Mouse (Mus musculus) forebrain, embryonic 13.5 days (tissue): ENCODE results near the gene Galnt18. TPM values are rescaled to one million over a fixed set of nuclear protein-coding genes. Genes with fewer than 3 reads are reported as not detected.

Source experiments
- ATAC-seq: fragments of 200-750 bp; cut with Nextera tagmentation; 2 replicates; pipeline ENCODE4 v1.8.0; 2017
- H3K27ac ChIP-seq: fragments of 300-500 bp; sonication (generic); 2 replicates; pipeline ENCODE4 v1.5.1; 2015; ENCODE audit warnings: inconsistent platforms, mild to moderate bottlenecking, moderate library complexity
- H3K27me3 ChIP-seq: fragments of 300-500 bp; sonication (generic); 2 replicates; pipeline ENCODE4 v1.6.1; 2015; ENCODE audit warnings: mild to moderate bottlenecking, inconsistent platforms
- H3K36me3 ChIP-seq: fragments of 300-500 bp; sonication (generic); 2 replicates; pipeline ENCODE4 v1.6.1; 2015; ENCODE audit warnings: mild to moderate bottlenecking, inconsistent platforms; ENCODE audit not compliant: poor library complexity, severe bottlenecking
- H3K4me1 ChIP-seq: fragments of 300-500 bp; sonication (generic); 2 replicates; pipeline ENCODE4 v1.6.1; 2015; ENCODE audit warnings: inconsistent platforms
- H3K4me2 ChIP-seq: fragments of 300-500 bp; sonication (generic); 2 replicates; pipeline ENCODE4 v1.6.1; 2015; ENCODE audit warnings: inconsistent platforms, mild to moderate bottlenecking, moderate library complexity
- H3K4me3 ChIP-seq: fragments of 300-500 bp; sonication (generic); 2 replicates; pipeline ENCODE4 v1.5.1; 2015; ENCODE audit warnings: mild to moderate bottlenecking, inconsistent platforms
- H3K9ac ChIP-seq: fragments of 300-500 bp; sonication (generic); 2 replicates; pipeline ENCODE4 v1.6.1; 2015; ENCODE audit warnings: mild to moderate bottlenecking, inconsistent platforms
- H3K9me3 ChIP-seq: fragments of 300-500 bp; sonication (generic); replicated peaks from 2 replicates; pipeline ENCODE4 v1.6.1; 2016; ENCODE audit warnings: inconsistent platforms
- WGBS: fragments of 180-500 bp; shearing (Covaris S2); methylation state at CpG from one replicate; pipeline ENCODE4 v1.1.7; 2015; 5-methylcytosine and 5-hydroxymethylcytosine counted together
- polyA plus RNA-seq: library from polyadenylated mRNA; unstranded; fragments of >200 nt; fragmentation: Nextera tagmentation; extraction: Ambion mirVana; gene quantifications from 2 replicates; pipeline ENCODE4 v1.2.1, GENCODE M21; 2015

The Galnt18 gene
- polyA plus RNA-seq, 1 experiment from 2014 or later = 4.6 TPM

DNA sequence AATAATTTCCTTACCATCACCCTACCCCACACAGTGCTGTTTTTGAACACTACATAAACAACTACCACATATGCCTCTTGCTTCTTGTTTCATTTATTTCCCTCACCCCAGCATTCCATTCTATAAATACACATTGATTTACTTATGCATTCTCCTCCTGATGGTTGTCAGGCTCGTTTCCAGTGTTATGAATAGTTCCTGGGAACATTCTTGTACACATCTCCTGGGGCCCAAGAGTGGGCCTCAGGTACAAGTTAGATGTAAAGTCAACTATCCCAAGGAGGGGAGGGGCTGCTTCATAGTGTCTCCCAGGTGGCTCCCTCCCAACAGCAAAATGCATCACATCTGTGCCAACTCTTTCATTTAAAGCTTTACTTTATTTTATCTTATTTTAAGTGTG, 251.3 kb downstream of the Galnt18 start:
- H3K9me3 ChIP-seq = no peaks in the 10 kb centered on the region
- H3K4me1 ChIP-seq = no peaks in the 10 kb centered on the region
- no peak overlapping the region for H3K9ac ChIP-seq
- no peaks in the 10 kb centered on the region for H3K27me3 ChIP-seq
- no peak overlapping the region for H3K4me3 ChIP-seq
- no peak overlapping the region for H3K4me2 ChIP-seq
- WGBS = 49% methylated on average over 1 of the region's 1 CpGs
- no peak for ATAC-seq
- H3K36me3 ChIP-seq = no peaks in the 10 kb centered on the region
- no peak overlapping the region for H3K27ac ChIP-seq

DNA sequence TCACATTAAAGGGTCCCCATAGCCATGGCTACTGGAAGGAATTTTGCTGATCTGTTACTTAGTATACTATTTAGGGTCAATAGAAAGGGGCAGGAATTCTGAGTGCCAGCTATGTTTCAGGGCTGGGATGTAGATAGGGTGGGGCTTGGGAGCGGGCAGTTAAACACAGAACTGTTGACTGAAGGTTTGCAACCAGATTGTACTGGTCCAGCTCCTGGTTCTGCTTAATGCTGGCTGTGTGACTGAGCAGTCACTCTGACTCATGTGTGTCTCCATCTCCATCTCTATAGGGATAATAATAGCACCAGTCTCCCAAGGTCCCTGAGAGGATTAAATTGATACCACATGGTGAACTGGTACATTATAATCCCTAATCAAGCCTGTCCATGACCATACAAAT, 258.9 kb downstream of the Galnt18 start:
- Histone ChIP-seq H3K4me3 (no peak overlapping the region), H3K27me3 (no peaks in the 10 kb centered on the region), H3K27ac (no peak overlapping the region), H3K4me1 (peaks cover 4% of the 10 kb centered on the region; the same call in 1 of the 2 replicates), H3K36me3 (no peaks in the 10 kb centered on the region), H3K4me2 (no peak overlapping the region), H3K9me3 (no peaks in the 10 kb centered on the region), H3K9ac (no peak overlapping the region)
- no peak for ATAC-seq
- 100% methylated on average over 1 of the region's 1 CpGs for WGBS

DNA sequence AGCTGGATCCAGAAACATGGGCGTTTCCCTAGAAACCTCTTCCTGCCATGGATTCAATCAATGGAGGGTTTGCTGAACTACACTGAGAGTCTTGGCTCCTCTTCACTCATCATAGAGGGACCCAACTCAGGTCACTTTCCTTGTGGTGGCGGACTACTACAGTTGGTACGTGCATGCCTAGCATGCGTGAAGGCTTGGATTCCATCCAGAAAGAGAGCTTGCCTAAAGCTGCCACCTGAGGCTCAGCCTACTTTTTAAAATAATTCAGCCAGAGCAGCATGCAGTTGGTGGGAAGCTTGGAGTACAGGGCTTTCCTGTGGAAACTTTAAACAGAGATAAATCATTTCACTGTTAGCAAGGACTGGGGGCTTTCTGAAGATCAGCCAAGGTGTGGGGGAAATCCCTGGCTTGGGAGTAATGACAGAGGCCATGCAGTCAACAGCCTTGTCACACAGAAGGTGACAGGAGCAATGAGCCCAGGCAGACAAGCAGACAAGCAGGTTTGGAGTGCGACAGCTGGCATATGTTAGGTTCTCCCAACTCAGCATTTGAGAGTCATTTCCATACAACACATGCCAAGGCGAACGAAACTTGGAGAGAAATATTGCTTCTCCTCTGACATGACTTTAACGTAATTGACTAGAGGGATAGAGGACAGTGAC, 261.1 kb downstream of the Galnt18 start:
- Histone ChIP-seq H3K9ac (no peak overlapping the region), H3K9me3 (no peaks in the 10 kb centered on the region), H3K4me1 (peaks cover 4% of the 10 kb centered on the region; the same call in 1 of the 2 replicates), H3K4me2 (no peak overlapping the region), H3K4me3 (no peak overlapping the region), H3K27ac (no peak overlapping the region), H3K27me3 (no peaks in the 10 kb centered on the region), H3K36me3 (no peaks in the 10 kb centered on the region)
- 78% methylated on average over 8 of the region's 8 CpGs for WGBS
- peak; percentile 36; the same call in 1 of the 2 replicates for ATAC-seq

DNA sequence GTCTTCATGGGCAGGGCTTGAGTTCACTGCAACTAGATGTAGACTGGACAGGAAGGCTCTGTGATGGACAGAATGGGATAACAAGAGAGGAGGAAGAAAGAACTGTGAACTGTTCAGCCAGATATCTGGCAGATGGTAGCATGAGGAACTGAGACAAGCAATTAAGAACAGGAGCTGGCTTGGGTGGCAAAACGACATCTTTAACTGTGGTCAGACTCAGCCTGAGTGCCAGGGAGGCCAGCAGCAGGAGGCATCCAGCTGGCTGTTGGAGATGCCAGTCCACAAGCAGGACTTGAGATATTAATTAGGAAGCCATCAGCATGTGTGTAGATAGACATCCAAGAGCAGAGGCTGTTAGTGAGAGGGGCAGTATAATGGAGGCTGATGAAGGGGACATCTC, 262.9 kb downstream of the Galnt18 start:
- Histone ChIP-seq H3K4me3 (no peak overlapping the region), H3K9ac (no peak overlapping the region), H3K9me3 (no peaks in the 10 kb centered on the region), H3K27me3 (no peaks in the 10 kb centered on the region), H3K4me2 (no peak overlapping the region), H3K36me3 (no peaks in the 10 kb centered on the region), H3K27ac (no peak overlapping the region; the same call in 1 of the 2 replicates), H3K4me1 (peaks cover 4% of the 10 kb centered on the region; the same call in 1 of the 2 replicates)
- ATAC-seq = no peak
- WGBS = 62% methylated on average over 1 of the region's 1 CpGs

DNA sequence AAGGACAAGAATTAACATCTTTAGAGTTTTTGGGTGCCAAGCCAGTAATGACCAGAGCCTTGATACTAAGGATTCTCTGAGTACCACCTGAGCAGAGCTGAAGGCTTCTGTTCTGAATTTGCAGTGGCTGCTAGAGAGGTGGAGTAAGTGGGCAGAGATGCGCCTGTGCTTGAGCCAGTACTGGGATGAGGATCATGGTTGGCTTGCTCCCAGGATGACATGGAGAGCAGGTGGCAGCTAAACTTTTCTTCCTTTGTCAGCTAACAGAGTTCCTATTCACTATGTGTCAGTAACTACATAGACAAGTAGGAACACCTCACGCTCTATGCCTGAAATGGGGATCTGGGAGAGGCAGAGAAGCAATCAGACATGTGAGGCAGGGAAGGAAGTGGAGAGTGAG, 264.3 kb downstream of the Galnt18 start:
- WGBS = 94% methylated on average over 2 of the region's 2 CpGs
- Histone ChIP-seq H3K4me3 (no peak overlapping the region), H3K4me2 (no peak overlapping the region), H3K36me3 (no peaks in the 10 kb centered on the region), H3K9me3 (no peaks in the 10 kb centered on the region), H3K27me3 (no peaks in the 10 kb centered on the region), H3K9ac (no peak overlapping the region), H3K4me1 (peaks cover 4% of the 10 kb centered on the region; the same call in 1 of the 2 replicates), H3K27ac (no peak overlapping the region)
- ATAC-seq = no peak

DNA sequence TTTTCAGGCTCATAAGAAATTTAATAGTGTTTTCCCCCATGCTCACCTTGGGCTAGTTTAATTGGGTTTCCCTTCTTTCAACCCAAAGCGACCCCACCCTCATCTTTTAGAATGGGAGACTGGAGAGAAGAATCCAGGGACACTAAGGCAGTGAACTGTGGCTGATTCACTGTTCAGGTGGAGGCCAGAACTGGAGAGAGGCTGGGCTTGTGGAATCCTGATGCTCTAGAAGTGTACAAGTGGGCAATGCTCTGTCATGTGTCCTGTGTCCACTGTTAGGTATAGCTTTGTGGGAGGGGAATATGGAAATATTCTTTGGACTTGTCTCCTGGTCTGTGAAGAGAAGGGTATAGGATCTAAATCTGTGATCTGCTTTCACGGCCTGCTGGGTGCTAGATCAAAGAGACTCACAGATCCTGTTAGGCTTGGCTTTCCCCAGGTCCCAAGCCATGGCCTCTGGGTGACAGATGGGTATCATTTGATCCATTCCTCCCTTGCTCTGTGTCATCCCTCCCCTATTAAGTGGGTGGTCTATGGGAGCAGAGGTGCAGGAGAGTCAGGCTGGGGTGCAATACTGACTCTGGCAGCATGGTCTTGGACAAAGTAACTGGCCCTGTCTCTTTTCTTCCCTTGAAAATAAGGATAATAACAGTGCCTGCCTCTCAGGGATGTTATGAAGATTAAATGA, 270.5 kb downstream of the Galnt18 start:
- H3K4me3 ChIP-seq = no peak overlapping the region
- no peak overlapping the region for H3K27ac ChIP-seq
- 86% methylated on average over 2 of the region's 2 CpGs for WGBS
- H3K27me3 ChIP-seq = peaks cover 6% of the 10 kb centered on the region; the same call in 1 of the 2 replicates
- no peaks in the 10 kb centered on the region for H3K9me3 ChIP-seq
- no peaks in the 10 kb centered on the region for H3K4me1 ChIP-seq
- no peak overlapping the region for H3K9ac ChIP-seq
- no peak overlapping the region for H3K4me2 ChIP-seq
- H3K36me3 ChIP-seq = no peaks in the 10 kb centered on the region
- ATAC-seq = no peak

DNA sequence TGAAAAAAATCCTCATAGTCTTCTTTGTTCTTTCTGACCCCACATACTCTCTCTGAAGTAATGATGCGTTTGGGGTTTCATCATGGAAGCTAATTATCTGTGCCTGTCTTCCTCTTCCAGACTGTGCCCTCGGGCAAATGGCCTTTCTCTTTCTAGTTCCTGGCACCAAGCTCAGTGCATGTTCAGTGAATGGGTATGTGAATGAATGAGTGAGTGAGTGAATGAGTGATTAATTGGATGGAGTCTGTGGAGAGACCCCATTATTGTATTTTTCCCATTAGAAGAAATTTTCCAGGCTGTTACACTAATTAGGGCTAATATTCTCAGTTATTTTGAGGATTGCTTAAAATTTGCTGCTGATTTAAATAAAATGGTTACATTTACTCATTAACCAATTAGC, 279.2 kb downstream of the Galnt18 start:
- Histone ChIP-seq H3K4me1 (no peaks in the 10 kb centered on the region), H3K4me3 (no peak overlapping the region), H3K9ac (no peak overlapping the region), H3K4me2 (no peak overlapping the region), H3K9me3 (no peaks in the 10 kb centered on the region), H3K27me3 (peaks cover 7% of the 10 kb centered on the region), H3K27ac (no peak overlapping the region), H3K36me3 (no peaks in the 10 kb centered on the region)
- WGBS = 40% methylated on average over 2 of the region's 2 CpGs
- ATAC-seq = no peak

DNA sequence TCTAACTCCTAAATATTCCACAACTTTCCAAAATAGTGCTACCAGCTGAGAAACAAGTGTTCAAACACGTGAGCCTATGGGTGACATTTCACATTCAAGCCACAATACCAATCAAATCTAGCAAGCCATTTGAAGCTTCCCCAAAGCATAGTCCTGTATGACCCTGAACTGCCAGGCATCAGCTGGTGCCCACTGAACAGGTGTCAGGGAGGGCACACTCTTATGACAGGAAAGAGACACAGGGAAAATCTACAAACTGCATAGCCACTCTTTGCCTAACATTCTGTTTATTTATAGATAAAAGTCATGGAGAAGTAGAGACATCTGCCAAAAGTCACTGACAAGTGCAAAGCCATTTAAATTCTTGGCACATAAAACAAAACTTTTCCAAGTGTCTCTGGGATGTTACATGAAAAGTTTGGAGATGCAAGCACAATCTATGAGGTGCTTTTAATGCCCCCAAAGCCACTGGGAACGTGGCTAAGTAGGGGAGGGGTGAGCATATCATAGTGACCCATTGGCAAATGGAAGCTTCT, 280.5 kb downstream of the Galnt18 start:
- Histone ChIP-seq H3K9ac (no peak overlapping the region), H3K27ac (no peak overlapping the region), H3K36me3 (no peaks in the 10 kb centered on the region), H3K4me1 (no peaks in the 10 kb centered on the region), H3K27me3 (peaks cover under 1% of the 10 kb centered on the region; the same call in 1 of the 2 replicates), H3K4me3 (no peak overlapping the region), H3K4me2 (no peak overlapping the region), H3K9me3 (no peaks in the 10 kb centered on the region)
- no peak for ATAC-seq
- 58% methylated on average over 2 of the region's 2 CpGs for WGBS

DNA sequence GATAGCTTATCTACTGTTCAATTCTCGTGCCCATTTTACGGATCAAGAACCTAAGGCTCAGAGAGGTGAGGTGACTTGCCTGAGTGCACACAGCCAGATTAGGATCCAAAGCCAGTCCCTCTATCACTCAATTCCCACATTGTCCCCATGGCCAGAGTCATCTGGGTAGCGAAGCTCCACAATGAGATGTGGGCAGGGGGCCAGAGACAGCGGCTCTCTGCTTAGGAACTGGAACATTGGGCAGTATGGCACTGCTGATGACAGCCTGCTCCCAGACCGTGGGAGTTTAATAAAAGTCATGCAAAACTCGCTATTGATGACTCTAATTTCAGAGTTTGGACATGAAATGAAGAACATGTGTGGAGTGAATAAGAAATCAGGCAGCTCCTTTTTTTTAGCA, 282.6 kb downstream of the Galnt18 start:
- WGBS = 76% methylated on average over 6 of the region's 6 CpGs
- Histone ChIP-seq H3K9me3 (no peaks in the 10 kb centered on the region), H3K36me3 (no peaks in the 10 kb centered on the region), H3K4me3 (no peak overlapping the region), H3K4me1 (no peaks in the 10 kb centered on the region), H3K27me3 (no peaks in the 10 kb centered on the region; the same call in 1 of the 2 replicates), H3K4me2 (no peak overlapping the region), H3K27ac (no peak overlapping the region), H3K9ac (no peak overlapping the region)
- ATAC-seq = no peak

DNA sequence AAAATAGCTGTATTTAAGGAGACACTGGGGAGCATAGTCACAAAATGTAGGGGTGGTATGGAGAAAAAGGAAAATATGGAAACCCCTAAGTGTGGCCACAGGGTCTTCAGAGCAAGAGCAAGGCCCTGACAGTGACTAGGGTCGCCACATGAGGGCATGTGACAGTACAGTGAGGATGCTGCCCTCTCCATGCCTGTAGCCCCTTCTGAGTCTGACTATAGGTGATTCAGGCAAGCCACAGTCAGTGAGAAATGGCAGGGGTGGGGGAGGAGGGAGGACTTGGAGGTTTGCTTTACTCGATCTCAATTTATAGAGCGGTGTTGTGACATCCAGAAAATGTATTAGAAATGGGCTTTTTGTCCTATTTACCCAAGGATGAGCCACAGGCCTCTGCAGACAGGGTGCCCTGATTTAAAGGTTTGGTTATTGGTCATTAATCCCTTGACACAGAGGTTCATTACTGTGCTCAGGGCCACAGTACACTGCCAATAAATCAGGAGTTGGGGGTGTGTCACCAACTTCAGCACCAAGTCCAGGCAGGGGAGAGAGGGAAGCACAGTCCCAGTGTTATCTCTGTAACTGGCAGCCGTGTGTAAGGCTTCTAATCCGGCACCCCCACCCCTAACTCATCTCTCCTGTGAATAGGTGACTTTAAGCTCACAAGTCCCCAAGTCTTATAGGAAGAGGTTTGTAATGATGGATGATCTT, 287.4 kb downstream of the Galnt18 start:
- Histone ChIP-seq H3K9ac (no peak overlapping the region), H3K36me3 (no peaks in the 10 kb centered on the region), H3K27ac (no peak overlapping the region), H3K4me1 (no peaks in the 10 kb centered on the region), H3K9me3 (no peaks in the 10 kb centered on the region), H3K4me2 (no peak overlapping the region), H3K4me3 (no peak overlapping the region), H3K27me3 (no peaks in the 10 kb centered on the region)
- 83% methylated on average over 5 of the region's 5 CpGs for WGBS
- ATAC-seq = no peak

DNA sequence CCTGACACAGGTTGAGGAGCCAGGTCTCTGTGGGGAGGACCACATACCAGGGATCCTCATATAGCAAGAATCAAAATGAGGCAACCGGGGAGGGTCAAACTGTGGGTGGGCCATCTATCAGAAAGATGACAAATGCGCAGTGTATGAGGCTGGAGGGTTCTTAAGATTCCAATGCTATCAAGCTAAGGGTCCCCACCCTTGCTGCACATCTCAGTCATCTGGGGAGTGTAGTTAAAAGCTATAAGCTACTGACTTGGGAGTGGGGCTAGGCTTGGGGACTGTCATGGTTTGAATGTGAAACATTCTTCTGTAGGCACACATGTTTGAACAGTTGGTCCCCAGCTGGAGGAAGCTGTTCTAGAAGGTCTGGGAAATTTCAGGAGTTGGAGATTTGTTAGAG, 288.2 kb downstream of the Galnt18 start:
- no peak overlapping the region for H3K4me3 ChIP-seq
- no peak for ATAC-seq
- no peak overlapping the region for H3K4me2 ChIP-seq
- no peak overlapping the region for H3K27ac ChIP-seq
- H3K36me3 ChIP-seq = no peaks in the 10 kb centered on the region
- H3K4me1 ChIP-seq = 0 out of 2 replicates have a peak, but pooled peaks cover 7% of the 10 kb centered on the region
- no peaks in the 10 kb centered on the region for H3K27me3 ChIP-seq
- no peaks in the 10 kb centered on the region for H3K9me3 ChIP-seq
- 85% methylated on average over 2 of the region's 2 CpGs for WGBS
- H3K9ac ChIP-seq = no peak overlapping the region

DNA sequence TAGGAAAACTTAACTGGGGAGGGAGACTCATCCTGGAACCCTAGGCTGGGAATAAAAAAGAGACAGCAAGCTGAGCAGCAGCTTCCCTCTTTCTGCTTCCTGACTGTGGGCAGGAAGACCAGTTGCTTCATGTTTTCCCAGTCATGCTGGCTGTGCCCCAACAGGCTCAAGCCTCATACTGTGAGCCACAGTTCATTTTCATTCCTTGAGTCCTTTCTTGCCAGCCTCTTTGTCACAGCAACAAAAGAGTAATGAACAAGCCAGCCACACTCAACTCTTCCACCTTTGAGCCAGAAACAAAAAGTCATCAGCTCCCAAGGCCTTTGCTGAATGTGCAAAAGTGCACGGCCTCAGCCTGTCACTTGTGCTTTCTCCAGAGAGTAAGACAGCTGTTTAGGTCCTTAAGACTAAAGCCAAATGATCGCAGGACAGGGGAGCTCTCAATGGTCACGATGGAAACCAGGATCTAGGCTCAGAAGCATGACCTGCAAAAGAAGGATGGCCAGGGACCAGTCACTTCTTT, 292.9 kb downstream of the Galnt18 start:
- ATAC-seq = no peak
- WGBS = 23% methylated on average over 3 of the region's 3 CpGs

More for the DNA sequence above, 292.9 kb downstream of the Galnt18 start:
- H3K9ac ChIP-seq = no peak overlapping the region
- no peak overlapping the region for H3K4me2 ChIP-seq
- no peaks in the 10 kb centered on the region for H3K9me3 ChIP-seq
- H3K36me3 ChIP-seq = no peaks in the 10 kb centered on the region
- H3K27me3 ChIP-seq = 0 out of 2 replicates have a peak, but pooled peaks cover 2% of the 10 kb centered on the region
- 0 out of 2 replicates have a peak, but pooled peaks cover 7% of the 10 kb centered on the region for H3K4me1 ChIP-seq
- H3K27ac ChIP-seq = no peak overlapping the region
- H3K4me3 ChIP-seq = no peak overlapping the region
